Mouse (Mus musculus): Measurements from ENCODE around the gene Man1a. TPM values are rescaled to one million over a fixed set of nuclear protein-coding genes. Genes with fewer than 3 reads are reported as not detected.

Gene Man1a
- polyA plus RNA-seq, 1 experiment = 13.2 TPM

DNA sequence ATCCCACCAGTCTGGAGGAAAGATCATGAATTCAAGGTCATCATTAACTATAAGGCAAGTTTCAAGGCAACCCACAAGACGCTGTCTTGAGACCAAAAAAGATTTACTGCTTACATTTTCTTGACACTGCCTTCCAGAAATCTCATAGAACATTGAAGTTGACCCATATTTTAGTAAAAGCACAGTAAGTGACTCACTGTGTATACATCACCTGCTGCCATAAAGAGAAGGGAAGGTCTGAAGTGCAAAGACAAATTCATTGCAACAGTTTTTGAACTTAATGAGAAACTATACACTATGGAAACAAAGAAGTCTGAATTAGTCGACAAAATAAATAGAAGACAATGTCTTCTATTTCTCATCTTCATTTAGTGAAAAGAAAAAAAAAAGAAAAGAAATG lies 8.7 kb upstream of the Man1a start:
- DNase-seq = no peak
- TF ChIP-seq CTCF (IDR thresholded peaks at IDR 0.05; ENCODE audit: insufficient read depth, low read length) (no peak), POLR2A (IDR thresholded peaks at IDR 0.05; ENCODE audit: borderline replicate concordance, extremely low read depth, low read depth, low read length) (no peak)
- Histone ChIP-seq H3K4me3 (replicated peaks; ENCODE audit: extremely low read depth, low read depth, low read length) (no peak overlapping the region), H3K4me1 (ENCODE audit: control insufficient read depth, insufficient read depth, low read length) (no peaks in the 10 kb centered on the region)
- 71% methylated on average over 2 of the region's 2 CpGs for WGBS

DNA sequence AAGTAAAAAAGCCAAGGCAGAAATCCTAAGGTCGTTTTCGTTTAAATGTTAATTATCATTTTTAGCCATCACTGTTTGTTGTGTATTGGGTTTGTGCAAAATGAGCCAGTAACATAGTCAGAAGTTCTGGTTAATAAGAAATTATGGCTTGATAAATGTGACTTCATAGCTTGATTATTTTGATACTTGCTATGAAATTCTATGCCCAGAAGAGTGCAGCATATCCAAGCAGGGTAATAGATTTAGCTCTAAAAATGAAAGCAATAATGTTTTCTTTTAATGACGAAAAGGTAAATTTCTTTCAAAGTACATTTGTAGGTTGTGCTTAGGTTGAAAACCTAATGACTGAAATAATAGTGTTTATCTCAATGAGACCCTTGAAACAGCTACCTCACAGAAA lies 596 bp upstream of the Man1a start:
- no peak for DNase-seq
- Histone ChIP-seq H3K4me1 (ENCODE audit: control insufficient read depth, insufficient read depth, low read length) (peaks cover 5% of the 10 kb centered on the region), H3K4me3 (replicated peaks; ENCODE audit: extremely low read depth, low read depth, low read length) (no peak overlapping the region)
- 53% methylated on average over 3 of the region's 3 CpGs for whole genome bisulfite sequencing
- TF ChIP-seq POLR2A (IDR thresholded peaks at IDR 0.05; ENCODE audit: borderline replicate concordance, extremely low read depth, low read depth, low read length) = no peak
- no peak for TF ChIP-seq CTCF (IDR thresholded peaks at IDR 0.05; ENCODE audit: insufficient read depth, low read length)

DNA sequence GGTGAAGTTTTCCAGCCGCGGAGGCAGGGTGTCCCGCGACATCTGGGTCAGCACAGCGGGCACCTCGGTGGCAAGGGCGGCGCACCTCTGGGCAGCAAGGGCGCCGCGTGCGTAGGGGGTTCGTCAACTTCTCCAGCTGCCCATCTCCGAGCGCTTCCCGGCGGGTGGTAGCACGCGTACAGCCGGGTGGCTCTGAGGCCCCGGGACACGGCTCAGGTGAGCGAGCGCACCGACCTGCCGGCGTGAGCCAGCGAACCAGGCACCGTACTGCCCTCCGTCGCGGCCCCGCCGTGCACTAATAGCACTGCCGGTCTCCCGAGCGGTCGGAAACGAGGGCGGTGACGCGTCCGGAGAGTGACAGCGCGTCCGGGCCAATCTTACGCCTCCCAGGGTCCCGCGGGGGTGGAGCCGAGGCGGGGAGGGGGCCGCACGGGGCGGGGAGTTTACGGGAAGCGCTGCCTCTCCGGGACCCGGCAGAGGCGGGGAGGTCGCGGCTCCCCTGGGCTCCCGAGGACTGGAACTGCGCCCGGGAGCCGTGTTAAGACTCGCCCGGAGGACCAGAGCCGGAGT lies 883 bp downstream of the Man1a start:
- under 1% methylated on average over 68 of the region's 68 CpGs for WGBS
- H3K4me1 ChIP-seq (ENCODE audit: control insufficient read depth, insufficient read depth, low read length) = peaks cover 5% of the 10 kb centered on the region
- TF ChIP-seq CTCF (IDR thresholded peaks at IDR 0.05; ENCODE audit: insufficient read depth, low read length) = no peak
- TF ChIP-seq POLR2A (IDR thresholded peaks at IDR 0.05; ENCODE audit: borderline replicate concordance, extremely low read depth, low read depth, low read length) = peak; percentile 92
- DNase-seq = peak; percentile 96
- H3K4me3 ChIP-seq (replicated peaks; ENCODE audit: extremely low read depth, low read depth, low read length) = peak overlapping the region; percentile 80

DNA sequence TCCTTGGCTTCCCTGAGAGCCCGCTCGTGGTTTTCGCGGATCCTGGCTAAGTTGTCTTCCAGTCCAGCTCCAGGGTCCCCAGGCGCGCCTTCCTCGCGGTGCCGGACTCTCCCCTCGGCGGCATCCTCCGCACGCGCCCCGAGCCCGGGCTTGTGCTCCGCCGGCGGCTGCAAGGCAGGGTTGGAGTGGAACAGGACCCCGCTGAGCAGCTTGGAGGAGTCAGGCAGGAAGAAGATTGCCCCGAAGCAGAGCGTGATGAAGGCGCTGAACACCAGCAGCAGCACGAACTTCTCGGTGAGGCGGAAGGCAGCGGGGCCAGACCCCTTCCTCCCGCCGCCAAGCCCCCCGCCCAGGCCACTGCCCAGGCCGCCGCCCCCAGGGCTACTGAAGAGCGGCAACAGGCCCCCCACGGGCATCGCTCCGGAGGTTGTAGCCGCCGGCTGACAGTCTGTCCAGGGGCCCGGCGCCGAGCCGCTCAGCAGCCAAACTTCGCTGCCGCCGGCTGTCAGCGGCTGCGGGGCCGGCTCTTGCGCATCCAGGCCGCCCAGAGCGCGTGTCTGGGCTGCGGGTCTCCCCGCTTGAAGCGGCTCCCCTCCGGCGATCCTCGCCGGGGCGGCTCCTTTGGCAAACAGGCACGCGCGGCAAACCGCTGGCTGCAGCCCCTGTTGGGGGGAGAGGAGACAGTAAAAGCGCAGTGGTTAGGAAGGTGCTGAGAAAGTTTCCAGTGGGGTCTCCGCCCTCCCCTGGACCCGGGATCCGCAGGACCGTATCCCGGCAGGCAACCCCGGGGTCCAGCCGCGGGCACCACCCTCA lies 1.6 kb downstream of the Man1a start:
- H3K4me3 ChIP-seq (replicated peaks; ENCODE audit: extremely low read depth, low read depth, low read length) = peak overlapping the region; percentile 80
- H3K4me1 ChIP-seq (ENCODE audit: control insufficient read depth, insufficient read depth, low read length) = peaks cover 7% of the 10 kb centered on the region
- DNase-seq = peak; percentile 50
- no peak for TF ChIP-seq CTCF (IDR thresholded peaks at IDR 0.05; ENCODE audit: insufficient read depth, low read length)
- no peak for TF ChIP-seq POLR2A (IDR thresholded peaks at IDR 0.05; ENCODE audit: borderline replicate concordance, extremely low read depth, low read depth, low read length)
- under 1% methylated on average over 73 of the region's 73 CpGs for WGBS

DNA sequence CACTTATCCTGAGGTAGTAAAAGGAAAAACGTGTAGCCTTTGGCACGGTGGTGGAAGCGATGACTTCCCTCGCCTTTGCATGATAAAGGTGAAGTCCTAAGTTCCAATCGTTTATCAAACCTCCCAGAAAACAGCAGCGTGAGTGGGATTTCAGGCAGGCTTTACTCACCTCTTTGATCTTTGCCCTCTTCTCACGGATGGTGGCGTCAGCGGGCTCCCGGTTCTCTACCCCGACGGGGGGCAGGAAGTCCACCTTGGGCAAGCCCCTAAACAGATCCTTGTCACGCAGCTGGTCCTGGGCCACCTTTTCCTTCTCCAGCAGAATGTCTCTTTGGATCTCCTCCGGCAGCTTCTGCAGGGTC lies 2.2 kb downstream of the Man1a start:
- peak overlapping the region; percentile 80 for H3K4me3 ChIP-seq (replicated peaks; ENCODE audit: extremely low read depth, low read depth, low read length)
- TF ChIP-seq POLR2A (IDR thresholded peaks at IDR 0.05; ENCODE audit: borderline replicate concordance, extremely low read depth, low read depth, low read length) = no peak
- WGBS = 5% methylated on average over 14 of the region's 14 CpGs
- H3K4me1 ChIP-seq (ENCODE audit: control insufficient read depth, insufficient read depth, low read length) = peaks cover 7% of the 10 kb centered on the region
- no peak for DNase-seq

DNA sequence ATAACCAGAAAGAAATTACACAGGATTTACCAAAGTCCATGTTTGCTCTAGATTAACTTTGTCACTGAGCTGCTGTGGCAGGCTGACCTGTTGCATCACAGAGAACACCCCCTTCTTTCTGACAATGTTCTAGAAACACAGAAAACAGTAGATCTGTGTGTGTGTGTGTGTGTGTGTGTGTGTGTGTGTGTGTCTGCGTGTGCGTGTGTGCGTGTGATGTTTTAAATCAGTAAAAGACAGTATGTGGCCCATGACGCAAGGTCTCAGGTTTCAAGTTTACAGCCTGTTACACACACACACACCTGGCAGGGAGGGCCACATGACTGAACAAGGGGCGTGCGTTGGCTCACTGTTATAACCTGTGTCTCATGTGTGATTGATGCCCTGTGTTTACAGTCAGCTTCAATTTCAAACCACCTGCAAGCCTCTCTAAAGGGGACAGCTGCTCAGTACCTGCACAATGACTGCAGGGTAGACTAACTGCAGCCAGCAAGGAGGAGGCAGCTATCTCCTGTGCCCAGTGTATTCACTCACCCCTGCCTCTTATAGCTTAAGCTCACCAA lies 2.7 kb downstream of the Man1a start:
- no peak for TF ChIP-seq CTCF (IDR thresholded peaks at IDR 0.05; ENCODE audit: insufficient read depth, low read length)
- no peak for TF ChIP-seq POLR2A (IDR thresholded peaks at IDR 0.05; ENCODE audit: borderline replicate concordance, extremely low read depth, low read depth, low read length)
- peak overlapping the region; percentile 80 for H3K4me3 ChIP-seq (replicated peaks; ENCODE audit: extremely low read depth, low read depth, low read length)
- peaks cover 7% of the 10 kb centered on the region for H3K4me1 ChIP-seq (ENCODE audit: control insufficient read depth, insufficient read depth, low read length)
- no peak for DNase-seq
- 59% methylated on average over 6 of the region's 6 CpGs for WGBS

DNA sequence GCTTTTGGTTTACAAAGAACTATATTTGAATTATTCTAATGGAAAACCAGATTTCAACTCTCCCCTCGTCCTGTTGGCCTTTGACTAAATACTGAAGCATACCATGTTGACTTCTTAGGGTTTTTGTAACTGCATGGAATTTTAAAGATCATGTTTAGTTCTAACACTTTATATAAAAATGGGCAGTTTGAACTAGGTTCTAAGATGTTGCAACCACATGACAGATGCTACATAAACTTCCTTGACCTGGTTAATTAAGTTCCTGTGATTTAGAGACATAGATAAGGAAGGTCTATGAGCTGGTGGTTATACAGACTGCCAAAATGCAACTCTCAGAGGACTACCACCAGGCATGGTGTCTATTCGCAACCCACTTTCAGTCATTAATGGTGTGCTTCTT lies 4.1 kb downstream of the Man1a start:
- WGBS = 84% methylated on average over 2 of the region's 2 CpGs

DNA sequence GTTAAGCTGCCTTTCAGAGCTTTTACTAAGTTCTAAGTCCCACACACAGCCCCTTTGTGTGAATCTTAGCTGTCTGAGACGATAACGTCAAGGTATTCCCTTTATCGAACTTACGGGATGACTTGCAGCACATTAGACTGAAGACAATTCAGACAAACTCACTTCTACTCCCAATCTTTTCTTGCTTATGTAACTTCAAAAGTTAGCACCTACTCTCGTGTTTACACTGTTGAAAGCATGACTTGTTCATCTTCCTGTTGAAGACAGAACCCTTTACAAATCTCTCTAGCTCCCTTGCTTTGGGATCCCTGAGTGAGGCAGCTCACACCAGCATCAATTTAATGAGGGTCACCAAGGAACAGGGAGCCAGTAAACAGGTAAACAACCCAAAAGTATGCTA lies 5.9 kb downstream of the Man1a start:
- DNase-seq = no peak
- TF ChIP-seq POLR2A (IDR thresholded peaks at IDR 0.05; ENCODE audit: borderline replicate concordance, extremely low read depth, low read depth, low read length) = no peak
- no peak for TF ChIP-seq CTCF (IDR thresholded peaks at IDR 0.05; ENCODE audit: insufficient read depth, low read length)
- 83% methylated on average over 5 of the region's 5 CpGs for WGBS
- no peak overlapping the region for H3K4me3 ChIP-seq (replicated peaks; ENCODE audit: extremely low read depth, low read depth, low read length)
- H3K4me1 ChIP-seq (ENCODE audit: control insufficient read depth, insufficient read depth, low read length) = peaks cover 7% of the 10 kb centered on the region

More for the DNA sequence above, 4.1 kb downstream of the Man1a start:
- H3K4me1 ChIP-seq (ENCODE audit: control insufficient read depth, insufficient read depth, low read length) = peaks cover 7% of the 10 kb centered on the region
- TF ChIP-seq CTCF (IDR thresholded peaks at IDR 0.05; ENCODE audit: insufficient read depth, low read length) = no peak
- TF ChIP-seq POLR2A (IDR thresholded peaks at IDR 0.05; ENCODE audit: borderline replicate concordance, extremely low read depth, low read depth, low read length) = no peak
- no peak overlapping the region for H3K4me3 ChIP-seq (replicated peaks; ENCODE audit: extremely low read depth, low read depth, low read length)
- no peak for DNase-seq

DNA sequence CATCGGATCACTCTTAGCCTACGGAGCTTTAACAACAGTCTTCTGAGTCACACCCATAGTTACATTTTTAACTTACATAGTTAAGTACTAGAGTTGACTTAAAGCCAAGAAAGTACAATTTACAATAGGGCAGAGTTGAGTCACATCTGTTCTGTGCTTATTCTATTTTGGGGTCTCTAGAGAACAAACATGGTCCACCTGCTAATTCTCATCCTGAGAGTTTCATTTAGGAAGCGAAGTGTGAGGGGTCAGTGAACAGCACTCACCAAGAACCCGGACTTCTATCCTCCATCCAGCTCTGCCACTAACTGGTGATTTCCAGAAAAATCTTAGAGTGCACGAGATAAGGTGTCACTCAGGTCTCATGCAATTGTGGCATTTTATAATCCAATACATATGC lies 7.0 kb downstream of the Man1a start:
- Histone ChIP-seq H3K4me1 (ENCODE audit: control insufficient read depth, insufficient read depth, low read length) (peaks cover 7% of the 10 kb centered on the region), H3K4me3 (replicated peaks; ENCODE audit: extremely low read depth, low read depth, low read length) (no peak overlapping the region)
- DNase-seq = no peak
- TF ChIP-seq CTCF (IDR thresholded peaks at IDR 0.05; ENCODE audit: insufficient read depth, low read length) = no peak
- TF ChIP-seq POLR2A (IDR thresholded peaks at IDR 0.05; ENCODE audit: borderline replicate concordance, extremely low read depth, low read depth, low read length) = no peak
- WGBS = 88% methylated on average over 5 of the region's 5 CpGs

DNA sequence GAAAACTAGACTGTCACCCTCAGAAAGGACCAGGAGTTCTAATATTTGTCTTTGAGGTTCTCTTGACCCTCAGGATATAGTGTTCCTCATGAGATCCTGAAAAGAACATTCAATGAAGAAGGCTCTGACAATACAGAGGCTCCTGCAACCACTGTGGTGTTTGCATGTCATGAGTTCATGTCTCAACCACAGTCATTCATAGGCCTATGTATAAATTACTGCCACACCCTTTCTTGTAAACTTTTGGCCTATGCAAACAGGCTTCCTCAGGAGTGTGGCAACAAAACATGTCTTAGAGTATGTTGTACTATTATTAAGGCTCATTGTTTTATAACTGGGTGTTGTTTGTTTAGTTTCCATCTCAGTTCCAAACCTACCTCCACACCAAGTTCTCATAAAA lies 9.7 kb downstream of the Man1a start:
- H3K4me3 ChIP-seq (replicated peaks; ENCODE audit: extremely low read depth, low read depth, low read length) = no peak overlapping the region
- no peak for TF ChIP-seq POLR2A (IDR thresholded peaks at IDR 0.05; ENCODE audit: borderline replicate concordance, extremely low read depth, low read depth, low read length)
- no peak for TF ChIP-seq CTCF (IDR thresholded peaks at IDR 0.05; ENCODE audit: insufficient read depth, low read length)
- peaks cover 3% of the 10 kb centered on the region; the same call in 1 of the 2 replicates for H3K4me1 ChIP-seq (ENCODE audit: control insufficient read depth, insufficient read depth, low read length)
- DNase-seq = no peak

Data from lung, adult 2 months (tissue).